Mouse (Mus musculus) heart, postnatal 0 days (tissue): ENCODE measurements around the gene Tmem143. TPM values are rescaled to one million over a fixed set of nuclear protein-coding genes. Genes with fewer than 3 reads are reported as not detected.

Experiments
- ATAC-seq: fragments of 200-750 bp; cut with Nextera tagmentation; 2 replicates; pipeline ENCODE4 v1.8.0; 2017; ENCODE audit warnings: low read depth, moderate number of reproducible peaks, moderate library complexity; ENCODE audit not compliant: insufficient read depth
- DNase-seq: peaks from one replicate; pipeline ENCODE4 v3.0.0-alpha.2; 2016; ENCODE audit warnings: low spot score
- H3K27ac ChIP-seq: fragments of 300-500 bp; sonication (generic); 2 replicates; pipeline ENCODE4 v1.5.1; 2014; ENCODE audit warnings: low read depth, mild to moderate bottlenecking
- H3K27me3 ChIP-seq: fragments of 300-500 bp; sonication (generic); 2 replicates; pipeline ENCODE4 v1.6.1; 2014; ENCODE audit warnings: low read length, mixed read lengths; ENCODE audit not compliant: control insufficient read depth, insufficient read depth
- H3K36me3 ChIP-seq: fragments of 300-500 bp; sonication (generic); replicated peaks from 2 replicates; pipeline ENCODE4 v1.6.1; 2014; ENCODE audit warnings: low read length, mixed read lengths; ENCODE audit not compliant: control insufficient read depth, insufficient read depth
- H3K4me1 ChIP-seq: fragments of 300-500 bp; sonication (generic); 2 replicates; pipeline ENCODE4 v1.6.1; 2014; ENCODE audit warnings: antibody characterized with exemption; ENCODE audit not compliant: control insufficient read depth, insufficient read depth
- H3K4me2 ChIP-seq: fragments of 300-500 bp; sonication (generic); 2 replicates; pipeline ENCODE4 v1.6.1; 2014; ENCODE audit warnings: low read depth, mild to moderate bottlenecking, low read length, moderate library complexity
- H3K4me3 ChIP-seq: fragments of 300-500 bp; sonication (generic); 2 replicates; pipeline ENCODE4 v1.5.1; 2014; ENCODE audit warnings: low read depth, low read length
- H3K9ac ChIP-seq: fragments of 300-500 bp; sonication (generic); replicated peaks from 2 replicates; pipeline ENCODE4 v1.6.1; 2014; ENCODE audit warnings: low read depth, low read length, mixed read lengths
- H3K9me3 ChIP-seq: fragments of 300-500 bp; sonication (generic); replicated peaks from 2 replicates; pipeline ENCODE4 v1.6.1; 2016; ENCODE audit warnings: low read length; ENCODE audit not compliant: control insufficient read depth
- CTCF ChIP-seq: IDR thresholded peaks from 2 replicates; pipeline ENCODE4 v1.5.1; 2016; ENCODE audit warnings: antibody characterized with exemption, control low read depth, low read depth
- EP300 ChIP-seq: IDR thresholded peaks from 2 replicates; pipeline ENCODE4 v1.6.1; 2016; ENCODE audit warnings: antibody characterized with exemption, low read depth
- WGBS: fragments of 180-500 bp; shearing (Covaris S2); extraction: QIAGEN DNeasy Blood & Tissue Kit; methylation state at CpG from one replicate; pipeline ENCODE4 v1.1.7; 2014; 5-methylcytosine and 5-hydroxymethylcytosine counted together
- polyA plus RNA-seq: library from polyadenylated mRNA; unstranded; fragments of >200 nt; fragmentation: Nextera tagmentation; extraction: Ambion mirVana; gene quantifications from 2 replicates; pipeline ENCODE4 v1.2.1, GENCODE M21; 2015
- total RNA-seq: library from RNA; depleted of rRNA; stranded (reverse); fragments of >200 nt; gene quantifications from 2 replicates; pipeline ENCODE4 v1.2.3, GENCODE M21; 2014; ENCODE audit warnings: low replicate concordance

Gene Tmem143
- total and polyA plus RNA-seq, 2 experiments from 2014 or later = 11.7 to 124 TPM

GRCm38 (mm10) chr7:45859008-45859407 is 37.7 kb upstream of the Tmem143 start:
- Histone ChIP-seq H3K36me3 (no peaks in the 10 kb centered on the region), H3K27ac (no peak overlapping the region), H3K9ac (no peak overlapping the region), H3K4me1 (peaks cover 5% of the 10 kb centered on the region; the same call in 1 of the 2 replicates), H3K4me3 (no peak overlapping the region), H3K4me2 (no peak overlapping the region), H3K27me3 (peaks cover 51% of the 10 kb centered on the region), H3K9me3 (no peaks in the 10 kb centered on the region)
- no peak for ATAC-seq
- TF ChIP-seq CTCF (no peak), EP300 (no peak)
- WGBS = 54% methylated on average over 4 of the region's 4 CpGs
- no peak for DNase-seq

DNA sequence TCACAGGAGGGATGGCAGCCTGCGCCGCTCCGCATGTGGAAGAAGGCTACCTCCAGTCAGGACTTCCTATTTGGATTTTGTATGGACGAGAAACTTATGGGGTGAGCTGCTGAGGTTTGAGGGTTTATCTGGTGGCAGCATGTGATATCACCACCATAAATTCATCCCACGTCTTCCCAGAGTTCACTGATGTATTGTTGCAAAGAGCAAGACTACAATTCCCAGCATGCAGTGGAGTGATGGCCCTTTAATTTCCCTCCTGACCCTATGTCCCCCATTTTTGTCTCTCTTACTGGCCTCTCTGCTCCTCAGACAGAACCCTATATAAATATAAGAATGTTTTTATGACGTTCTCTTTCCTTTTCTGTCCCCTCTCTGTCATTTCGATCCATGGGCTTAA is 33.9 kb upstream of the Tmem143 start:
- 88% methylated on average over 7 of the region's 7 CpGs for WGBS
- H3K4me1 ChIP-seq = no peaks in the 10 kb centered on the region
- H3K27ac ChIP-seq = no peak overlapping the region
- no peaks in the 10 kb centered on the region for H3K36me3 ChIP-seq
- ATAC-seq = no peak
- no peak overlapping the region for H3K4me3 ChIP-seq
- TF ChIP-seq EP300 (no peak), CTCF (no peak)
- H3K9me3 ChIP-seq = no peaks in the 10 kb centered on the region
- no peak overlapping the region for H3K4me2 ChIP-seq
- no peak for DNase-seq
- peaks cover 40% of the 10 kb centered on the region for H3K27me3 ChIP-seq
- H3K9ac ChIP-seq = no peak overlapping the region

DNA sequence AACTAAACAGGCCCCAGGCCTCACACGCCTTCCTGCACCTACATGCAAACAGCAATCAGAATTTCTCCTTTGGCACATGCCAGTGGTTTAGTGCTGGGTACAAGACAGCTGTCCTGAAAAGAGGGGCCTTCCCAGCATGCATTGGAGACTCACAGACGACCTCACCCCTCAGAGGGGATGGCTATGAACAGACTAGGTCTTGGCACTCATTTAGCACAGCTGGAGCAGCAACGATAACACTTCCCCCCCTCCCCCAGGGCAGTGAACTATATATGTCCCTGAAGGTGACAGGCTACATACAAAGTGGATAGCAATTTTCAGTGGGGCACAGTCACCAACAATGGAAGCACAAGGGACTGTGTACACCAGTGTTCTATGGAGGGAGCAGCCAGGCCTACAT is 32.3 kb upstream of the Tmem143 start:
- WGBS = 43% methylated on average over 3 of the region's 3 CpGs
- no peak for DNase-seq
- H3K9ac ChIP-seq = no peak overlapping the region
- no peak overlapping the region for H3K4me3 ChIP-seq
- peaks cover 39% of the 10 kb centered on the region for H3K27me3 ChIP-seq
- H3K4me1 ChIP-seq = peaks cover 5% of the 10 kb centered on the region; the same call in 1 of the 2 replicates
- no peak overlapping the region for H3K27ac ChIP-seq
- no peak for ATAC-seq
- H3K9me3 ChIP-seq = no peaks in the 10 kb centered on the region
- H3K4me2 ChIP-seq = no peak overlapping the region
- H3K36me3 ChIP-seq = no peaks in the 10 kb centered on the region
- TF ChIP-seq CTCF (no peak), EP300 (no peak)

GRCm38 (mm10) chr7:45865925-45866910 is 30.5 kb upstream of the Tmem143 start:
- Histone ChIP-seq H3K9ac (peak overlapping the region; percentile 82), H3K4me2 (peak overlapping the region; percentile 96), H3K4me3 (peak overlapping the region; percentile 68), H3K36me3 (no peaks in the 10 kb centered on the region), H3K9me3 (no peaks in the 10 kb centered on the region), H3K27me3 (peaks cover 43% of the 10 kb centered on the region), H3K4me1 (peaks cover 14% of the 10 kb centered on the region), H3K27ac (peak overlapping the region; percentile 78)
- WGBS = 1% methylated on average over 111 of the region's 117 CpGs
- TF ChIP-seq EP300 (no peak), CTCF (no peak)
- DNase-seq (peak; percentile 85), ATAC-seq (peak; percentile 84)

DNA sequence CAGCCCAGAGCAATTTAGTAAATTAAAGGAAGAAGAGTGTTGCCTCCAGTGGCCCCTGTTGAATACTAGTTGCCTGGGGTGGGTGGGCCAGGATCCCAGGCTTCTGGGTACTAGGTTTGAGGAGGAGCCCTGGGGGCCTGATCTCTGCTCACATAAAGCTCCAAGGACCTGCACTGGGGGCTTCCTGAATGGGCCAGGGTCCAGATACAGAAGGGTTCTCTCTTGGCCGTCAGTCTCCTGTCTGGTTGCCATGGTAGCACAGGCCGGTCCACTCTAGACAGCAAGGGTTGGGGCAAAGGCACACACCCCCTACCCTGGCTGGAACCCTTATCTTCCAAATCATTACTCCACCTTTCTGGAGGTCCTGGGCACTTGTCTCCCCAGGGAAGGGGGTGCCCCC is 28.9 kb upstream of the Tmem143 start:
- TF ChIP-seq CTCF = no peak
- no peak for TF ChIP-seq EP300
- peaks cover 14% of the 10 kb centered on the region for H3K4me1 ChIP-seq
- WGBS = 65% methylated on average over 2 of the region's 2 CpGs
- no peak overlapping the region for H3K4me2 ChIP-seq
- H3K27me3 ChIP-seq = peaks cover 39% of the 10 kb centered on the region
- H3K36me3 ChIP-seq = no peaks in the 10 kb centered on the region
- no peaks in the 10 kb centered on the region for H3K9me3 ChIP-seq
- H3K4me3 ChIP-seq = no peak overlapping the region
- H3K9ac ChIP-seq = no peak overlapping the region
- H3K27ac ChIP-seq = no peak overlapping the region
- DNase-seq (no peak), ATAC-seq (no peak)
